Mouse (Mus musculus) neural tube, postnatal 0 days (tissue): Measurements from ENCODE around the gene Sbk3. TPM values are rescaled to one million over a fixed set of nuclear protein-coding genes. Genes with fewer than 3 reads are reported as not detected.

Experiments used
- polyA plus RNA-seq: library from polyadenylated mRNA; unstranded; fragments of >200 nt; fragmentation: Nextera tagmentation; extraction: Ambion mirVana; gene quantifications from 2 replicates; pipeline ENCODE4 v1.2.1, GENCODE M21; 2015

The Sbk3 gene
- 0.12 and 0.25 TPM in 2 replicates for polyA plus RNA-seq

DNA sequence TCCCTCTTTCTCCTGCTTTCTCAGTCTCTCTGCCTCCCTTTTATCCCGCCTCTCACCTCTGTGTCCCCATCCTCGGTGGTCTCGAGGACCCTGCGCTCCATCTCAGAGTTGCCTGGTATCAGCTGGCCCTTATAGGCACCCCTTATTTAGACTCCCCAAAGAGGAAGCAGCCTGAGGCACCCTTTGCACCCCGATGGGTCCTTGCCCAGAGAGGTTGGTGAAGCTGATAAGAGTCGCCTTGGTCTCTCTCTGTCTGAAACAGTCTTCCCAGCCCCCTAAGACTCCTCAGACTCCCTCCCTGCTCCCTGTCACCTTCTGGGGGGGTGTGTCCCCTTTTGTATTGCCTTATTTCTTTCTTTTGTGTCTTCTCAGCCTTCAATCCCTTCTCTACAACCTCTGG is at the start of gene Sbk3:
TSS of gene Sbk3 (minus strand) at position 101 of the 400 bp plus-strand sequence.

DNA sequence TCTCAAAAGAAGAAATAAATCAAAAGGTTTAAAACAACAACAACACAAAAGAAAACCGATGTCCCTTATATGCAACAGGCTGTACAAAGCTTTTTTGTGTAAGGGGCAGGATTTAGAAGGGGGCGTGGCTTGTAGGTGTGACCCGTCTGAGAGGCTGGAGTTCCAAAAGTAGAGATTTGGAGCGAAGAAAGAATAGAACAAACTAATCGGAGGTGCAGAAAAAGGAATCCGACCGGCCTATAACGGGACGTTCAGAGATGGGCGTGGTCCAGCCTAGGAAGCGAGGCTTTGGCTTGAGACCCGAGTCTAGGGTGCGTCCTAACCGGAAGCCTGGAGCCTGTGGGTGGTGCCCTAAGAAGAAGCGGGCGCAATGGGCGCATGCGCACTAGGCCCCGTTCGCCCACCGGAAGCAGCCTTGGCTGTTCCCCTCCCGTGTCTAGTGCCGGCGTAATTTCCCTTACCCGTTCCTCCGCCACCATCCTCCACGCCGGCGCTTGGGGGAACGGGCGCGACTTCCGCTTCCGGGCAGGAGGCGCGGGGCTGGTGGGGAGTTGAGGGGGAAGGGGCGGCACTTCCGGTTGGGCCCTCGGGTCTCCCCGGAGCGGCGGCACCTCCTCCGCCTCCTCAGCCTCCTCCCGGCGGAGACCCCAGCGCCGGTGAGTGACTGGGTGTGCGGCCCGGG is 49.2 kb upstream of the Sbk3 start, which contains the start of the genes Zfp865 and Ccdc106:
TSS of gene Zfp865 (plus strand) at position 377 of the 682 bp plus-strand sequence.
TSS of gene Ccdc106 (plus strand) at position 554 of the 682 bp plus-strand sequence.

DNA sequence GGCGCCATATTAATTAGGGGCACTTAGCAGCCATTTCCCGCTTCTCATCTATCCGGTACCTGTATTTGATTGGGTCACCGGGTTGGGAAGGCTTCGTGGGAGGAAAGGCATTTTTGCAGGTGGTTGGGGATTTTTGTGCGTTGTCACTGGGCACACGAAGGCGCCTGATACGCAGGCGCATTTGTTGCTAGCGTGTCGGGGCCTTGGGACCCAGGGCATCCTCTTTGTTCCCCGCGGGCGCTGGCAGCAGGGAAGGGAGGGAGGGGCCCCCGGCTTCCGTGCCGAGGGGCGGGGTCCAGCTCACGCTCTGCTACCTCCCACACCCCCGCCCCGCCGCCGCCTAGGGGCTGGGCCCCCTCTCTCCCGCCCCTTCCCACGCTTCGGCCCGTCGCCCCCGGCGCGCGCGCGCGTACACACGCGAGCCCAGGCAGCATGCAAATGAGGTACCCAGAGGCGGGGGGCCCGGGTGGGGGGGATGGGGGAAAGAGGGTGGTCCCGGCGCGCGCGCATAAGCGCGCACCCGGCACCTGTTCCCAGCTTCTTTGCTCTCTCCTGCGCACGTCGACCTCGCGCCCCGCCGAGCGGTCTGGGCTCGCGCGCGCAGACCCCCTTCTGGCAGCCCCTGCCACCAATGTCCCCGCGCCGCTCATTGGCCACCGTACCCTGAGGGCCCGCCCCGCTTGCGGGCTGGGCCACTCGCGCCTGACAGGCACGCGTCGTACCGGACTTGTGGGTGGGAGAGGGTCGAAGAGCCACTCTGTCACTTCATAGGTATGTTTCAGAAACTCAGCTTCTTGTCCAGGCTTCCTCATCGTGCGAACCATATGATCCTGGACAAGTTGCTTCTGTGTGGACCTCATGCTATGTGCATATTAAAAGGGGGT is 44.4 kb upstream of the Sbk3 start, which contains the start of gene Gm44973:
TSS of gene Gm44973 (plus strand) at position 379 of the 884 bp plus-strand sequence.

DNA sequence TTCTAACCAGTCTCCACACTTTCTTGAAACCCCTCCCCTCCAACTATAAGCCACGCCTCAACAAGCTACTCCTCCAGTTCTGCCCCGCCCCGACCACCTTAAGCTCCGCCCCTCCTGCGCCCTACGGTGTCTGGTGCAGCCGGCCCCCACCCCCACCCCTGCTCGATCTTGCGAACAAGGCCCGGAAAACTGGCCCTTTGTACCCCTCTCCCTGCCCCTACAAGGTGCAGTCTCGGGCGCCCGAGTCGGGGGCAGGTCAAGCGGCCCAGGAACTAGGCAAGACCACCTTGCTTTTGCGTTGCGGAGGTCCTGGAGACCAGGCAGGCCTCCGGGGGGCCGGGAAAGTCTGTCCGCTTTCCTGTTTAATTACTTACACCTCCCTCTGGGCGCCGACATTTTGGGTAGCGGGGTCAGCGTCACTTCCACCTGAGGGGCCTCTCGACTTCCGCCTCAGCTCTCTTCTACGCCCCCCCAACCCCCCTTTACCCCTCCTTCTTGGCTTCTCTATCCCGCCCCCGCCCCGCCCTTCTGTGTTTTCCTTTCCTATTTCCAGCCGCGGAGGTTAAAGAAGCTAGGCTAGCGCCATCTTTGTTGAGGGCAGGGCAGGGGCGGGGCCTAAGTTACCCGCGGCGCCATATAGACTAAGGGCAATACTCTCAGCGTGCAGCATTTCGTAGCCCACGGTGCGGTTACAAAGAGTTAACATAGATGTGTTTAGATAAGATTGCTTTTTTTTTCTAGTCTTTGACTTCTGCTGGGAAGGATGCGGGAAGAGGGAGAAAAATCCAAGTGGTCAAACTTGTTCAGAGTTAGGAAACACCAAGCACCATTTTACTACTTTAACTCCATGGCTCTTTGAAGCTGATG is 43.5 kb upstream of the Sbk3 start, which contains the start of the genes Zfp524 and Fiz1:
TSS of gene Zfp524 (plus strand) at position 165 of the 867 bp plus-strand sequence.
TSS of gene Fiz1 (minus strand) at position 447 of the 867 bp plus-strand sequence.

DNA sequence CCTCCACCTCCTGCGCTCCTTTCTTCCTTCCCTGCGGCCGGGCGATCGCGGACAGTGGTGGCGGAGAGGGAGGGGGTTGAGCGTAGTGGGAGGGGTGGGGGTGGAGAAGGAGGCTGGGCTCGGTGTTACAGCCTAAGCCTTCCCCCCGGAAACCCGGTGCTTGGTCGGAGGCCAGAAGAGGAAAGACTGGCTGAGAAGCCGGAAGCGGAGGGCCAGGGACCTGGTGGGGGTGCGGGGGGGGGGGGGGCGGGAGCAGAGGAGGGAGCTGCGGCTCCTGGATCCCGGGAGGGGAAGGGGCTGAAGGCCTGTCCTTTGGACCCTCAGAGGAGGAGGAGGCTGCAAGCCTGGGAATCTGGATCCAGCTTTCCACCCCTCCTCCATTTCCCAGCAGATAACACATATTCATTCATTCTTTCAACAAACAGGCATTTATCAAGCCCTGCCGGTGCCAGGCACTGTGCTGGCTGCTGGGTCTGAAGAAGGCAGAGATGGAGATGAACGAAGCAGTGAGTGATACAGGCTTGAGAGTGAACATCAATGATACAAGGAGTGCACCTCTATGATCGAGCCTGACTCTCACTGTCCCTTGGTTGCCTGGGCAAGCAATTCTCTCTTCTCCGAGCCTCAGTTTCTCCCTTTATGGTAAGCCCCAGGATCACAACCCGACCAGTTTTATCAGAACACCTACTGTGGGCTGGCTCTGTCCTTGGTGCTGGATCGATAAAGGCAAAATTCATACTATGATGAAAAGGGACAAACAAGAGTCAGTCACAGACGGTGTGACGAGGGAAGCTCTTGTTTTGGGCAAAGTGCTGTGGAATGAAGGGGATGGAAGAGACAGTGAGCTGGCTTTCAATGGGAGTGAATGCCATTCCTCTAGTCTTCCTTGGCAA is 25.3 kb upstream of the Sbk3 start, which contains the start of gene Zfp579:
TSS of gene Zfp579 (minus strand) at position 156 of the 893 bp plus-strand sequence.

DNA sequence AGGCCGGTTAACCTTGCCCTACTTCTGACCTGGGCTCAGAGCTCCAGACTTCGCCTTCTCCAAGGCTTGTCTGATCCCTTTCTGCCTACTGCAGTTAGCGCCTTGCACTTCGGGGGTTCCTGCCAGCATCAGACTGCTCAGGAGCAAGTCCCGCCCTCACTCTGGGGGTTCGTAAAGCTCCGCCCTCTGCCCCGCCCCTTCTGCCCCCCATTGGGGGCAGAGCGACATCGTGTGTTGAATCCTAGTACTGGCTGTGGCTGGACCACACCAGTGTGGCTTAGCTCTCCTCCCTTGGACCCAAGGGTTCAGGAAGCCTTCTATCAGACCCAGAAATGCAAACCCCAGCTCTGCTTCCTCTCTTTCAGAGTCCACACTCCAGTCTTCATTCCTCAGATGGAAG is 6.7 kb downstream of the Sbk3 start, which contains the start of gene Sbk2:
TSS of gene Sbk2 (minus strand) at position 135 of the 400 bp plus-strand sequence.

DNA sequence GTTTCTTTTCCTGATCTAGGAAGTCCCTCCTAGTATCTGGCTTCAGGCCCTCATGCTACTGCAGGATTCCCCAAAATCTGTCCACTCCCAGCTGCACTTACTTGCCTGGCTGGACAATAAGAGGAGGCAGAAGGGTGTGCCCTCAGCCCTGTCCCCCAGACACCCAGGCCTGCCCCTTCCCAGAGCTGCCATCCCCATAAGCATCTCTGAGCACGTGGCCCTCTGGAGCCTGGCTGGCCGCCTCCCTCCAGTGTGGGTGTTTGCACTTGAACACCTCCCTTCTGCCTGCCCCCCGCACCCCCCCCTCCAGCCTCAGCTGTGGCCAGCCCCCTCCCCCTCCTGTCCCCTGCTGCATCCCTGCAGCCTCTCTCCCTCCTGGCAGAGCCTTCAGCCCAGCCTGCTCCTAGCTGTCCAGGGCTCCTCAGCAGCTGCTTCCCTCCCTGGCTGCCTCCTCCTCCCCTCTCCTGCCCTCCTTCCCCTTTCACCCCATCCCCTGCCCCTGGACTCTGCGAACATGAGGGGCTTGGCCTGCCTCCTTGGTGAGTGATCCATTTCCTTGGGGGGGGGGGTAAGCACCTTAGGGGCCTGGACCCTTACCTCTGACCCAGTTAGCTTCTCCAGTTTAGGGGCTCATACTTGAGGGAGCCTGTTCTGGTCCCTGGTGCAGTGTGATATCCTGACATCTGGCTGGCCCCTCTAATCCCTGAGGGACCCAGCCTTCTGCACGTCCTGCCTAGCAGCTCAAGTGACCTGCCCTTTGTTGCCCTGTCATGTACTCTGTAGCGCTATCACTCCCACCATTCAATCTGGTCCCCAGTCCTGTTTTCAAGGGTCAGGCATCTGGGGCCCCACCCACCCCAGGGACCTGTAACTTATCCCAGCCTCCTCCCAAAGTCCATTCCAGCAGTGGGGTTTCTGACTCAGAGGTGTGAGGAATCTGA is 45.3 kb downstream of the Sbk3 start, which contains the start of gene Ssc5d:
TSS of gene Ssc5d (plus strand) at position 345 of the 941 bp plus-strand sequence.

DNA sequence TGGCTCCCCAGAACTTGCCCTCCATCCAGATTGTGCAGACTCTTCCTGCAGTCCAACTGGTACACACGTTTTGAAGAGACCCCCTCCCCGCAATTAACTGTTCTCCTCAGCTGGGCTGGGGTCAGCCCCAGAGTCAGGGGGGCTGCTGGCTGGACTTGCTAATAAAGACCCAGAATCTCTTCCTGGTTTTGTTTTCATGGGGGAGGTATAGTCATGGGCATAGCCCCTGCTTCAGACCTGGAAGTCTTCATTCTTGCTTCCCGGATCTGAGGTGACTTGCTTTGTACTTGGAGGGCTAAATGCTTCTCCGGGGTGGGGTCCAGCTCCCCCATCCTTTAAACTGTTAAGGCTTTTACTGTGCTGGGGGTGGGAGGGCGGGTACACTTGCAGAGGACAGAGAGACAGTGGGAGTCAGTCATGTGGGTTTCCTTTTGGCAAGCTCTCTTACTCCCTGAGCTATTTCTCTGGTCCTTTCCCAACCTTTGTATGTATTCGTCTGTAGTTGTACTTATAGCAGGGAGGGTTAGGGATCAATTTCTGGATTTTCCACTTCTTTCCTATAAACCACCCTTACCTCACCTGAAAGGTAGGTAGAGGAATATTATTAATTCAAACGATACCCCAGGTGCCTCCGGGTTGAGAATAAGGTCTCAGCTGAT is 49.0 kb downstream of the Sbk3 start, which contains the start of gene Nat14:
TSS of gene Nat14 (plus strand) at position 205 of the 659 bp plus-strand sequence.

Other genes starting within 250 kb of the Sbk3 start
- gene Tmem150b, start 245.9 kb downstream of the Sbk3 start, polyA plus RNA-seq: 0.13 TPM in 1 of 2 replicates, not detected in the other
- gene Kmt5c, start 231.1 kb downstream of the Sbk3 start, polyA plus RNA-seq: 27.9 and 32.2 TPM in 2 replicates
- 64.8 and 72.7 TPM in 2 replicates for gene Cox6b2, start 218.1 kb downstream of the Sbk3 start, polyA plus RNA-seq
- gene Fam71e2, start 199.9 kb downstream of the Sbk3 start, polyA plus RNA-seq: not detected in 2 replicates
- 1.3 and 1.4 TPM in 2 replicates for gene Il11, start 188.3 kb downstream of the Sbk3 start, polyA plus RNA-seq
- not detected in 2 replicates for gene Tmem190, start 188.2 kb downstream of the Sbk3 start, polyA plus RNA-seq
- 15.1 and 19.9 TPM in 2 replicates for gene Tmem238, start 181.5 kb downstream of the Sbk3 start, polyA plus RNA-seq
- 306 and 332 TPM in 2 replicates for gene Rpl28, start 178.3 kb downstream of the Sbk3 start, polyA plus RNA-seq
- gene Ube2s, start 158.6 kb downstream of the Sbk3 start, polyA plus RNA-seq: 236 and 237 TPM in 2 replicates
- gene Shisa7, start 126.5 kb downstream of the Sbk3 start, polyA plus RNA-seq: 8.2 and 11.1 TPM in 2 replicates
- 3.1 and 4.0 TPM in 2 replicates for gene Isoc2b, start 100.9 kb downstream of the Sbk3 start, polyA plus RNA-seq
- 0.85 and 0.86 TPM in 2 replicates for gene Isoc2a, start 94.0 kb downstream of the Sbk3 start, polyA plus RNA-seq
- gene Gm36210, start 64.7 kb downstream of the Sbk3 start, polyA plus RNA-seq: 0.42 TPM in 1 of 2 replicates, not detected in the other
- 3.0 and 4.2 TPM in 2 replicates for gene Zfp628, start 56.0 kb downstream of the Sbk3 start, polyA plus RNA-seq
- gene Nat14, start 49.1 kb downstream of the Sbk3 start, polyA plus RNA-seq: 35.0 and 39.1 TPM in 2 replicates
- gene Ssc5d, start 45.4 kb downstream of the Sbk3 start, polyA plus RNA-seq: 0.88 and 1.3 TPM in 2 replicates
- not detected in 2 replicates for gene Sbk2, start 6.8 kb downstream of the Sbk3 start, polyA plus RNA-seq
- gene Zfp579, start 25.0 kb upstream of the Sbk3 start, polyA plus RNA-seq: 37.5 and 40.0 TPM in 2 replicates
- gene Zfp524, start 43.2 kb upstream of the Sbk3 start, polyA plus RNA-seq: 5.8 and 6.8 TPM in 2 replicates
- 22.9 and 26.6 TPM in 2 replicates for gene Fiz1, start 43.5 kb upstream of the Sbk3 start, polyA plus RNA-seq
- gene Gm44973, start 44.3 kb upstream of the Sbk3 start, polyA plus RNA-seq: 1.3 and 2.1 TPM in 2 replicates
- gene Zfp865, start 49.2 kb upstream of the Sbk3 start, polyA plus RNA-seq: 5.1 and 5.6 TPM in 2 replicates
- gene Ccdc106, start 49.4 kb upstream of the Sbk3 start, polyA plus RNA-seq: 72.3 and 78.9 TPM in 2 replicates
- not detected in 2 replicates for gene 4632433K11Rik, start 63.0 kb upstream of the Sbk3 start, polyA plus RNA-seq
- gene Zfp784, start 67.3 kb upstream of the Sbk3 start, polyA plus RNA-seq: 6.1 and 7.8 TPM in 2 replicates
- gene Zfp580, start 80.4 kb upstream of the Sbk3 start, polyA plus RNA-seq: 128 and 133 TPM in 2 replicates
- 72.7 and 76.9 TPM in 2 replicates for gene U2af2, start 91.0 kb upstream of the Sbk3 start, polyA plus RNA-seq
- 93.4 and 120 TPM in 2 replicates for gene Epn1, start 109.1 kb upstream of the Sbk3 start, polyA plus RNA-seq
- gene Rfpl4, start 145.8 kb upstream of the Sbk3 start, polyA plus RNA-seq: not detected in 2 replicates
- 0.81 and 0.85 TPM in 2 replicates for gene Rasl2-9, start 154.8 kb upstream of the Sbk3 start, polyA plus RNA-seq
- gene Vmn1r55, start 178.5 kb upstream of the Sbk3 start, polyA plus RNA-seq: not detected in 2 replicates
- not detected in 2 replicates for gene Vmn1r56, start 225.6 kb upstream of the Sbk3 start, polyA plus RNA-seq
- gene Vmn1r57, start 247.3 kb upstream of the Sbk3 start, polyA plus RNA-seq: not detected in 2 replicates